ENCODE assay signal across 9 mouse cellular contexts in genomic region chr4:45185331-45185669, GRCm38 (mm10). TPM values are rescaled to one million over a fixed set of nuclear protein-coding genes. Genes with fewer than 3 reads are reported as not detected.
A peak's percentile ranks its signal among the peaks of the same experiment; 100 is the strongest.
DNase-seq lines count a peak whose midpoint lies in the region; ATAC-seq lines count a peak whose summit lies in the region.
"Had no signal": no experiment of that assay in that cellular context is flagged by ENCODE, and none has a peak within 500 bp of the region (broad histone marks: within the 10 kb centered on the region; RNA-seq: fewer than 3 reads in every experiment).

No protein-coding gene starts in this region.

- peak overlapping the region; percentile 53; the same call in 1 of the 2 replicates for H3K9ac ChIP-seq in kidney, embryonic 15.5 days
- peak overlapping the region; percentile 66 for H3K9ac ChIP-seq in hindbrain, embryonic 14.5 days
- H3K9ac ChIP-seq in midbrain, embryonic 16.5 days (ENCODE audit: low read depth, low read length): peak overlapping the region; percentile 77

- peak overlapping the region; percentile 56 for H3K4me3 ChIP-seq in kidney, embryonic 15.5 days (replicated peaks)
- H3K4me3 ChIP-seq in hindbrain, embryonic 14.5 days (replicated peaks; ENCODE audit: low read length): peak overlapping the region; percentile 76
- H3K4me3 ChIP-seq in midbrain, embryonic 16.5 days (ENCODE audit: low read depth, low read length): peak overlapping the region; percentile 64

- H3K27me3 ChIP-seq in kidney, embryonic 15.5 days: peaks cover 78% of the 10 kb centered on the region
- H3K27me3 ChIP-seq in hindbrain, embryonic 14.5 days (ENCODE audit: control insufficient read depth, insufficient read depth, low read length): peaks cover 22% of the 10 kb centered on the region
- H3K27me3 ChIP-seq in midbrain, embryonic 16.5 days (ENCODE audit: control insufficient read depth, insufficient read depth, low read depth, low read length): peaks cover 4% of the 10 kb centered on the region

- peak; percentile 63; the same call in 1 of the 2 replicates for ATAC-seq in kidney, embryonic 15.5 days (replicated peaks; ENCODE audit: low FRiP score)
- ATAC-seq in common myeloid progenitor, adult 5-6 weeks (replicated peaks; ENCODE audit: low read depth, poor library complexity, severe bottlenecking): 0 out of 2 replicates have a peak, but pooled peaks have one; percentile 17
- ATAC-seq in hindbrain, embryonic 14.5 days (ENCODE audit: low FRiP score): no peak; the same call in 1 of the 2 replicates
- ATAC-seq in midbrain, embryonic 16.5 days: no peak; the same call in none of the 2 replicates
- ATAC-seq: inflammation-experienced regulatory T-cells, adult 6 months had no signal

- DNase-seq in kidney, postnatal 25 days: no peak
- DNase-seq in hindbrain, embryonic 14.5 days (ENCODE audit: low spot score): no peak
- no peak for DNase-seq in adrenal gland, adult 2 months
- no peak for DNase-seq in cerebellum, postnatal 14 days
- DNase-seq in layer of hippocampus, postnatal 25 days (ENCODE audit: extremely low spot score in 1 of 2, low spot score in 1 of 2): no peak

- peaks cover 17% of the 10 kb centered on the region for H3K4me1 ChIP-seq in kidney, embryonic 15.5 days
- H3K4me1 ChIP-seq in hindbrain, embryonic 14.5 days (replicated peaks; ENCODE audit: control insufficient read depth, insufficient read depth, low read length): 0 out of 2 replicates have a peak, but pooled peaks cover 5% of the 10 kb centered on the region
- H3K4me1 ChIP-seq in midbrain, embryonic 16.5 days (ENCODE audit: control insufficient read depth, insufficient read depth, low read length): peaks cover 6% of the 10 kb centered on the region

- H3K36me3 ChIP-seq in kidney, embryonic 15.5 days: no peaks in the 10 kb centered on the region
- H3K36me3 ChIP-seq in hindbrain, embryonic 14.5 days (replicated peaks; ENCODE audit: control insufficient read depth, insufficient read depth): no peaks in the 10 kb centered on the region
- H3K36me3 ChIP-seq in midbrain, embryonic 16.5 days (ENCODE audit: control insufficient read depth, insufficient read depth, low read length): no peaks in the 10 kb centered on the region

- 2% methylated on average over 10 of the region's 10 CpGs for WGBS in kidney, embryonic 15.5 days
- 0% methylated on average over 10 of the region's 10 CpGs for WGBS in hindbrain, embryonic 14.5 days
- 2% methylated on average over 10 of the region's 10 CpGs for WGBS in midbrain, embryonic 16.5 days

- no peak overlapping the region for H3K27ac ChIP-seq in kidney, embryonic 15.5 days
- H3K27ac ChIP-seq in hindbrain, embryonic 14.5 days: no peak overlapping the region
- no peak overlapping the region for H3K27ac ChIP-seq in midbrain, embryonic 16.5 days (ENCODE audit: low read length)

- no peaks in the 10 kb centered on the region for H3K9me3 ChIP-seq in kidney, embryonic 15.5 days (replicated peaks)
- H3K9me3 ChIP-seq in hindbrain, embryonic 14.5 days (ENCODE audit: control insufficient read depth, low read length): no peaks in the 10 kb centered on the region
- no peaks in the 10 kb centered on the region for H3K9me3 ChIP-seq in midbrain, embryonic 16.5 days (replicated peaks; ENCODE audit: control insufficient read depth, low read length, poor library complexity, severe bottlenecking)

- H3K4me2 ChIP-seq in kidney, embryonic 15.5 days: peak overlapping the region; percentile 98
- peak overlapping the region; percentile 99 for H3K4me2 ChIP-seq in hindbrain, embryonic 14.5 days (replicated peaks)
- H3K4me2 ChIP-seq in midbrain, embryonic 16.5 days (ENCODE audit: low read length): peak overlapping the region; percentile 99

RNA-seq across cellular contexts. Expression of gene Frmpd1, which starts 0.6 kb away (rescaled TPM):
- 0.35 and 0.40 TPM in 2 replicates for polyA plus RNA-seq in kidney, embryonic 15.5 days (2015; fragmentation: Nextera tagmentation; extraction: Ambion mirVana)
- total RNA-seq in common myeloid progenitor, adult 5-6 weeks (2017): not detected in 2 replicates
- polyA plus RNA-seq in hindbrain, embryonic 14.5 days (2014; fragmentation: Nextera tagmentation; extraction: Ambion mirVana): 2.3 and 2.4 TPM in 2 replicates
- polyA plus RNA-seq in midbrain, embryonic 16.5 days (2015; fragmentation: Nextera tagmentation; extraction: Ambion mirVana): 1.7 and 2.4 TPM in 2 replicates
- 1 to 10 TPM; 5.2 to 7.4 TPM for total RNA-seq in adrenal gland, adult 2 months (2021)
- 3.7 and 4.0 TPM in 2 replicates for polyA plus RNA-seq in adrenal gland, adult 2 months (2012; rRNA removed)
- total RNA-seq in layer of hippocampus, postnatal 25 days (2021): 10 to 100 TPM; 15.1 to 16.6 TPM
- polyA plus RNA-seq: inflammation-experienced regulatory T-cells, adult 6 months had no signal

Comparison
In these comparisons a context has a peak if more than half of its experiments do, and no peak if none do; other contexts are left out.
1. ATAC-seq: peak in kidney, embryonic 15.5 days (single experiment) and common myeloid progenitor, adult 5-6 weeks (single experiment); none in hindbrain, embryonic 14.5 days (single experiment) and midbrain, embryonic 16.5 days (single experiment).
2. Peak in every context shown above with its lines, with median percentiles within 50 percentile points of each other: H3K4me2 ChIP-seq, H3K4me3 ChIP-seq and H3K9ac ChIP-seq.